In genomic region chr16:31399231-31399630, GRCm38 (mm10) we compare ENCODE assay signal across 30 mouse cellular contexts. TPM values are rescaled to one million over a fixed set of nuclear protein-coding genes. Genes with fewer than 3 reads are reported as not detected.
A peak's percentile ranks its signal among the peaks of the same experiment; 100 is the strongest.
DNase-seq lines count a peak whose midpoint lies in the region; ATAC-seq lines count a peak whose summit lies in the region.
"Had no signal": no experiment of that assay in that cellular context is flagged by ENCODE, and none has a peak within 500 bp of the region (broad histone marks: within the 10 kb centered on the region; RNA-seq: fewer than 3 reads in every experiment).

No protein-coding gene starts in this region.

- H3K9ac ChIP-seq in liver, embryonic 11.5 days (ENCODE audit: low read depth, low read length) = no peak overlapping the region
- H3K9ac ChIP-seq in liver, embryonic 16.5 days (ENCODE audit: low read depth, low read length) = no peak overlapping the region
- H3K9ac ChIP-seq: embryonic facial prominence, embryonic 13.5 days; heart, embryonic 13.5 days; hindbrain, embryonic 14.5 days; kidney, embryonic 15.5 days; lung, embryonic 15.5 days; midbrain, embryonic 15.5 days; neural tube, embryonic 15.5 days had no signal

- peak; percentile 72 for ATAC-seq in liver, embryonic 11.5 days (replicated peaks; ENCODE audit: low FRiP score)
- peak; percentile 95 for ATAC-seq in liver, embryonic 16.5 days (ENCODE audit: low read depth)
- ATAC-seq: CD4-positive, CD25-positive, alpha-beta regulatory T cell, adult 4 months; forebrain, embryonic 16.5 days; midbrain, embryonic 15.5 days had no signal

- no peak overlapping the region for H3K4me3 ChIP-seq in liver, embryonic 11.5 days (ENCODE audit: low read depth, low read length)
- H3K4me3 ChIP-seq in liver, embryonic 16.5 days (ENCODE audit: low read depth, low read length) = no peak overlapping the region
- no peak overlapping the region for H3K4me3 ChIP-seq in forebrain, embryonic 10.5 days
- H3K4me3 ChIP-seq: embryonic facial prominence, embryonic 13.5 days; gastrocnemius, adult 2 months; heart, adult 2 months; heart, embryonic 13.5 days; kidney, embryonic 15.5 days; lung, embryonic 15.5 days; megakaryocyte, embryonic 14.5 days; midbrain, embryonic 15.5 days; neural tube, embryonic 15.5 days had no signal

- no peak overlapping the region for H3K4me2 ChIP-seq in liver, embryonic 11.5 days
- no peak overlapping the region for H3K4me2 ChIP-seq in liver, embryonic 16.5 days (ENCODE audit: low read depth, low read length)
- H3K4me2 ChIP-seq: embryonic facial prominence, embryonic 13.5 days; heart, embryonic 13.5 days; hindbrain, embryonic 14.5 days; kidney, embryonic 15.5 days; lung, embryonic 15.5 days; midbrain, embryonic 15.5 days; neural tube, embryonic 15.5 days had no signal

- no peaks in the 10 kb centered on the region for H3K9me3 ChIP-seq in liver, embryonic 11.5 days (ENCODE audit: control insufficient read depth, low read length)
- no peaks in the 10 kb centered on the region for H3K9me3 ChIP-seq in liver, embryonic 16.5 days (replicated peaks; ENCODE audit: control insufficient read depth, low read length)
- no peaks in the 10 kb centered on the region; the same call in 1 of the 2 replicates for H3K9me3 ChIP-seq in forebrain, embryonic 10.5 days
- H3K9me3 ChIP-seq: kidney, embryonic 15.5 days; lung, embryonic 15.5 days; midbrain, embryonic 15.5 days; neural tube, embryonic 15.5 days had no signal

- 68% methylated on average over 2 of the region's 2 CpGs for WGBS in liver, embryonic 11.5 days
- 47% methylated on average over 2 of the region's 2 CpGs for WGBS in liver, embryonic 16.5 days (ENCODE audit: insufficient replicate concordance)
- WGBS in forebrain, embryonic 10.5 days = 79% methylated on average over 2 of the region's 2 CpGs

- no peaks in the 10 kb centered on the region for H3K4me1 ChIP-seq in liver, embryonic 11.5 days (replicated peaks; ENCODE audit: control insufficient read depth, insufficient read depth, low read length)
- no peaks in the 10 kb centered on the region for H3K4me1 ChIP-seq in liver, embryonic 16.5 days (ENCODE audit: control insufficient read depth, low read depth, low read length)
- peaks cover 7% of the 10 kb centered on the region for H3K4me1 ChIP-seq in forebrain, embryonic 10.5 days
- H3K4me1 ChIP-seq: heart, embryonic 13.5 days; lung, embryonic 15.5 days; megakaryocyte, embryonic 14.5 days; midbrain, embryonic 15.5 days; neural tube, embryonic 15.5 days had no signal

- H3K27me3 ChIP-seq in liver, embryonic 11.5 days (replicated peaks; ENCODE audit: control insufficient read depth, insufficient read depth, low read length) = no peaks in the 10 kb centered on the region
- no peaks in the 10 kb centered on the region for H3K27me3 ChIP-seq in liver, embryonic 16.5 days (ENCODE audit: control insufficient read depth, insufficient read depth, low read depth, low read length)
- H3K27me3 ChIP-seq in forebrain, embryonic 10.5 days (ENCODE audit: poor library complexity, severe bottlenecking) = no peaks in the 10 kb centered on the region
- H3K27me3 ChIP-seq: embryonic facial prominence, embryonic 13.5 days; heart, embryonic 13.5 days; kidney, embryonic 15.5 days; lung, embryonic 15.5 days; midbrain, embryonic 15.5 days; neural tube, embryonic 15.5 days had no signal

- H3K36me3 ChIP-seq in liver, embryonic 11.5 days (ENCODE audit: control insufficient read depth, insufficient read depth, low read length) = no peaks in the 10 kb centered on the region
- no peaks in the 10 kb centered on the region for H3K36me3 ChIP-seq in liver, embryonic 16.5 days (ENCODE audit: control insufficient read depth, insufficient read depth)
- H3K36me3 ChIP-seq in forebrain, embryonic 10.5 days (replicated peaks) = no peaks in the 10 kb centered on the region
- H3K36me3 ChIP-seq: embryonic facial prominence, embryonic 13.5 days; heart, embryonic 13.5 days; kidney, embryonic 15.5 days; lung, embryonic 15.5 days; midbrain, embryonic 15.5 days; neural tube, embryonic 15.5 days had no signal

- peak; percentile 33 for DNase-seq in kidney, adult 9 months
- no peak for DNase-seq in kidney, adult 11 months
- DNase-seq in liver, embryonic 11.5 days (ENCODE audit: low spot score) = peak; percentile 29
- no peak for DNase-seq in forebrain, embryonic 10.5 days (ENCODE audit: extremely low spot score, low spot score)
- no peak for DNase-seq in spleen, postnatal 36 days (ENCODE audit: low spot score in 2 of 2)
- DNase-seq in layer of hippocampus, adult 8-10 months (ENCODE audit: low spot score in 2 of 2) = no peak
- DNase-seq: adrenal gland, adult 2 months; adrenal gland, postnatal 36 days; cerebellum, adult 18-20 months; cerebellum, postnatal 10 days; gastrocnemius, adult 2 months; heart, adult 2 months; heart, postnatal 10 days; kidney, postnatal 36 days; layer of hippocampus, postnatal 36 days; left cerebral cortex, postnatal 4 days; lung, postnatal 36 days; right cerebral cortex, postnatal 25 days; spleen, adult 18-20 months had no signal

- H3K27ac ChIP-seq in liver, embryonic 11.5 days (ENCODE audit: low read depth, low read length) = no peak overlapping the region; the same call in 1 of the 2 replicates
- peak overlapping the region; percentile 38; the same call in 1 of the 2 replicates for H3K27ac ChIP-seq in liver, embryonic 16.5 days (ENCODE audit: low read length)
- no peak overlapping the region for H3K27ac ChIP-seq in forebrain, embryonic 10.5 days
- H3K27ac ChIP-seq: embryonic facial prominence, embryonic 13.5 days; gastrocnemius, adult 2 months; heart, adult 2 months; heart, embryonic 13.5 days; hindbrain, embryonic 14.5 days; kidney, embryonic 15.5 days; lung, embryonic 15.5 days; midbrain, embryonic 15.5 days; neural tube, embryonic 15.5 days had no signal

RNA-seq across cellular contexts. Expression of gene Bdh1, which starts 22.8 kb away (rescaled TPM):
- 42.8 and 47.2 TPM in 2 replicates for polyA plus RNA-seq in liver, embryonic 11.5 days (2014; fragmentation: Nextera tagmentation; extraction: Ambion mirVana)
- polyA plus RNA-seq in liver, embryonic 16.5 days (2015; fragmentation: Nextera tagmentation; extraction: Ambion mirVana) = 88.4 and 98.4 TPM in 2 replicates
- polyA plus RNA-seq in forebrain, embryonic 10.5 days (2016; fragmentation: Nextera tagmentation; extraction: Ambion mirVana) = 14.4 and 16.6 TPM in 2 replicates
- total RNA-seq in layer of hippocampus, adult 8-10 months (2022) = 100 to 1,000 TPM in 2 of 4 experiments, 10 to 100 TPM in 2; 71.2 to 114 (median 102) TPM

Comparison
In these comparisons a context has a peak if more than half of its experiments do, and no peak if none do; other contexts are left out.
1. DNase-seq: peak in kidney, adult 9 months (single experiment) and liver, embryonic 11.5 days (single experiment); none in kidney, adult 11 months (single experiment), forebrain, embryonic 10.5 days (single experiment), spleen, postnatal 36 days (0 of 2) and layer of hippocampus, adult 8-10 months (0 of 2).